Mouse (Mus musculus) heart, postnatal 0 days (tissue): ENCODE data around the gene Fam117a. TPM values are rescaled to one million over a fixed set of nuclear protein-coding genes. Genes with fewer than 3 reads are reported as not detected.

ENCODE experiments used
- ATAC-seq: fragments of 200-750 bp; cut with Nextera tagmentation; 2 replicates; pipeline ENCODE4 v1.8.0; 2017; ENCODE audit warnings: low read depth, moderate number of reproducible peaks, moderate library complexity; ENCODE audit not compliant: insufficient read depth
- DNase-seq: peaks from one replicate; pipeline ENCODE4 v3.0.0-alpha.2; 2016; ENCODE audit warnings: low spot score
- H3K27ac ChIP-seq: fragments of 300-500 bp; sonication (generic); 2 replicates; pipeline ENCODE4 v1.5.1; 2014; ENCODE audit warnings: low read depth, mild to moderate bottlenecking
- H3K27me3 ChIP-seq: fragments of 300-500 bp; sonication (generic); 2 replicates; pipeline ENCODE4 v1.6.1; 2014; ENCODE audit warnings: low read length, mixed read lengths; ENCODE audit not compliant: control insufficient read depth, insufficient read depth
- H3K36me3 ChIP-seq: fragments of 300-500 bp; sonication (generic); replicated peaks from 2 replicates; pipeline ENCODE4 v1.6.1; 2014; ENCODE audit warnings: low read length, mixed read lengths; ENCODE audit not compliant: control insufficient read depth, insufficient read depth
- H3K4me1 ChIP-seq: fragments of 300-500 bp; sonication (generic); 2 replicates; pipeline ENCODE4 v1.6.1; 2014; ENCODE audit warnings: antibody characterized with exemption; ENCODE audit not compliant: control insufficient read depth, insufficient read depth
- H3K4me2 ChIP-seq: fragments of 300-500 bp; sonication (generic); 2 replicates; pipeline ENCODE4 v1.6.1; 2014; ENCODE audit warnings: low read depth, mild to moderate bottlenecking, low read length, moderate library complexity
- H3K4me3 ChIP-seq: fragments of 300-500 bp; sonication (generic); 2 replicates; pipeline ENCODE4 v1.5.1; 2014; ENCODE audit warnings: low read depth, low read length
- H3K9ac ChIP-seq: fragments of 300-500 bp; sonication (generic); replicated peaks from 2 replicates; pipeline ENCODE4 v1.6.1; 2014; ENCODE audit warnings: low read depth, low read length, mixed read lengths
- H3K9me3 ChIP-seq: fragments of 300-500 bp; sonication (generic); replicated peaks from 2 replicates; pipeline ENCODE4 v1.6.1; 2016; ENCODE audit warnings: low read length; ENCODE audit not compliant: control insufficient read depth
- CTCF ChIP-seq: IDR thresholded peaks from 2 replicates; pipeline ENCODE4 v1.5.1; 2016; ENCODE audit warnings: antibody characterized with exemption, control low read depth, low read depth
- EP300 ChIP-seq: IDR thresholded peaks from 2 replicates; pipeline ENCODE4 v1.6.1; 2016; ENCODE audit warnings: antibody characterized with exemption, low read depth
- WGBS: fragments of 180-500 bp; shearing (Covaris S2); extraction: QIAGEN DNeasy Blood & Tissue Kit; methylation state at CpG from one replicate; pipeline ENCODE4 v1.1.7; 2014; 5-methylcytosine and 5-hydroxymethylcytosine counted together
- polyA plus RNA-seq: library from polyadenylated mRNA; unstranded; fragments of >200 nt; fragmentation: Nextera tagmentation; extraction: Ambion mirVana; gene quantifications from 2 replicates; pipeline ENCODE4 v1.2.1, GENCODE M21; 2015
- total RNA-seq: library from RNA; depleted of rRNA; stranded (reverse); fragments of >200 nt; gene quantifications from 2 replicates; pipeline ENCODE4 v1.2.3, GENCODE M21; 2014; ENCODE audit warnings: low replicate concordance

Gene Fam117a
- total and polyA plus RNA-seq, 2 experiments from 2014 or later: 3.9 to 5.6 TPM

- 81% methylated on average over 6 of the region's 6 CpGs for WGBS
- H3K27ac ChIP-seq: no peak overlapping the region
- no peaks in the 10 kb centered on the region for H3K27me3 ChIP-seq
- H3K9ac ChIP-seq: no peak overlapping the region
- no peak overlapping the region for H3K4me3 ChIP-seq
- peaks cover 2% of the 10 kb centered on the region; the same call in 1 of the 2 replicates for H3K4me1 ChIP-seq
- no peak for DNase-seq
- H3K36me3 ChIP-seq: peaks cover 50% of the 10 kb centered on the region
- ATAC-seq: no peak
- H3K4me2 ChIP-seq: no peak overlapping the region
- no peak for TF ChIP-seq EP300
- TF ChIP-seq CTCF: no peak
- H3K9me3 ChIP-seq: no peaks in the 10 kb centered on the region
Observed at GRCm38 (mm10) chr11:95390420-95390819, 53.6 kb downstream of the Fam117a start.

GRCm38 (mm10) chr11:95391201-95391600, 54.4 kb downstream of the Fam117a start:
- no peak for TF ChIP-seq EP300
- no peak for TF ChIP-seq CTCF
- ATAC-seq (no peak), DNase-seq (no peak)
- Histone ChIP-seq H3K9ac (no peak overlapping the region), H3K27me3 (no peaks in the 10 kb centered on the region), H3K4me1 (no peaks in the 10 kb centered on the region), H3K4me3 (no peak overlapping the region), H3K9me3 (no peaks in the 10 kb centered on the region), H3K27ac (no peak overlapping the region), H3K4me2 (no peak overlapping the region), H3K36me3 (peaks cover 50% of the 10 kb centered on the region)
- 79% methylated on average over 4 of the region's 4 CpGs for WGBS

GRCm38 (mm10) chr11:95391743-95392142, 54.9 kb downstream of the Fam117a start:
- H3K9me3 ChIP-seq: no peaks in the 10 kb centered on the region
- no peak overlapping the region for H3K4me2 ChIP-seq
- peaks cover 47% of the 10 kb centered on the region for H3K36me3 ChIP-seq
- peak overlapping the region; percentile 66 for H3K27ac ChIP-seq
- WGBS: 64% methylated on average over 5 of the region's 5 CpGs
- H3K4me3 ChIP-seq: no peak overlapping the region
- TF ChIP-seq EP300 (no peak), CTCF (no peak)
- ATAC-seq (0 out of 2 replicates have a peak, but pooled peaks have one; percentile 25), DNase-seq (no peak)
- H3K9ac ChIP-seq: no peak overlapping the region; the same call in 1 of the 2 replicates
- H3K27me3 ChIP-seq: no peaks in the 10 kb centered on the region
- H3K4me1 ChIP-seq: no peaks in the 10 kb centered on the region

DNA sequence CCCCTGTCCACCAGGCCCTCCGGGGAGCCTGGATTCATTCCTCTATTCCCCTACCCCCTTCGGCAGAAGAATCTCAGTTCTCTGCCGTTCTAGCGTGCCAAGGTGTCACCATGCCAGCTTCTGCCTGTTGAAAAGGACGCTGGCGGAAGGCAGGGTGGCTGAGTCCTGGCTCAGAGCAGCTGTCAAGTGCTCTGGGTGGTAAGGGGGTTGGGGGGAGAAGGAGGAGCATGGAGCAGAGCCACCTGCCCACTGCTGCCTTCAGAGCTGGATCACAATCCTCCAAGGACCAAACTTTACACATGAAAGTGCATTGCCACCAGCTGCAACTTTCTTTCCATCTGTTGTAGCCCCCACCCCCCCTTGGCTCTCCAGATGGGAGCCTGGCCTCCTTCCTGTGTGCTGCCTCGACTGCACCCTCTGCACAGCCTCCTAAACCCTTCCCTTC, 55.4 kb downstream of the Fam117a start:
- Histone ChIP-seq H3K9ac (no peak overlapping the region; the same call in 1 of the 2 replicates), H3K36me3 (peaks cover 42% of the 10 kb centered on the region), H3K27me3 (no peaks in the 10 kb centered on the region), H3K4me3 (no peak overlapping the region), H3K27ac (peak overlapping the region; percentile 66), H3K4me2 (no peak overlapping the region), H3K9me3 (no peaks in the 10 kb centered on the region), H3K4me1 (no peaks in the 10 kb centered on the region)
- ATAC-seq: peak; percentile 72
- WGBS: 26% methylated on average over 7 of the region's 7 CpGs
- no peak for TF ChIP-seq CTCF
- TF ChIP-seq EP300: no peak
- DNase-seq: no peak

DNA sequence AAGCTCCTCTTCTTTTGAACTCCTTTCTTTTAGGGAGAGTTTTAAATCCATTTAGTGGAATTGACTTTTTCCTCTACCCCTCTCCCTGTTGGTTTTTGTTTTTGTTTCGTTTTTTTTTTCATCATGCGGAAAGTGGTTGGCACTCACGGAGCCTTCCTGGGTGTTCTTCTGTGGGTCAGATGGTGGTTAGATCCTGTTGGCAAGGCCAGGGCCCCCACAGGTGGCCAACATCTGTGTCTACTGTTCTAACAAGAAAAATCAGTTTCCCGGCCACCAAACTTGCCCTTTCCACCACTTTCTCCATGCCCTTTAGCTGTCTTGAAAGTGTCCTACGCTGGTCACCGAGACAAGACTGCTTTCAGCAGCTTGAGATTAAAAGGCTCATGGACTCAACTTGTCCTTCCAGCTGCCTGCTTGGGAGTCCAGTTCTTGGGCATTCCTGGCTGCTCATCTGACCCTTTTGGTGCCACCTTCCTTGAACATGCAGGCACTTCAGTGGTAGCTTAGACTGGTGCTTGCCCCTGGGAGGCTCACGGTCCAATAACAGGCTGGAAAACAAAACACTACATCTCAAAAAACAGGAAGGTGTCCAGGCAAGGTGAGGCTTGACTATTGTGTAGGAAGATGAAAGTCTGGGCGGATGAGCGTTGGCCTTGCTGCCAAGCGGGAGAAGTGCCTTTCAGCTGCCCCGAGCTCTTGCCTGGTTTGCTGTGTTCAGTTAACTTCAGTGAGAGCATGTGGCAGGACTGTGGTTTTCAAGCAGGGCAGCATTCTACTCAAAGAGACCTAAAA, 56.1 kb downstream of the Fam117a start:
- no peaks in the 10 kb centered on the region for H3K4me1 ChIP-seq
- WGBS: 73% methylated on average over 11 of the region's 11 CpGs
- H3K9me3 ChIP-seq: no peaks in the 10 kb centered on the region
- no peak overlapping the region for H3K4me3 ChIP-seq
- H3K36me3 ChIP-seq: peaks cover 35% of the 10 kb centered on the region
- DNase-seq (no peak), ATAC-seq (no peak)
- H3K9ac ChIP-seq: no peak overlapping the region; the same call in 1 of the 2 replicates
- TF ChIP-seq EP300: no peak
- no peak for TF ChIP-seq CTCF
- H3K27me3 ChIP-seq: no peaks in the 10 kb centered on the region
- no peak overlapping the region for H3K4me2 ChIP-seq
- H3K27ac ChIP-seq: peak overlapping the region; percentile 66; the same call in 1 of the 2 replicates
